Mouse (Mus musculus) hindbrain, embryonic 15.5 days (tissue): Measurements from ENCODE around the gene Scn2b. TPM values are rescaled to one million over a fixed set of nuclear protein-coding genes. Genes with fewer than 3 reads are reported as not detected.

Source experiments
- ATAC-seq: fragments of 200-750 bp; cut with Nextera tagmentation; 2 replicates; pipeline ENCODE4 v1.8.0; 2017; ENCODE audit warnings: low read depth, moderate number of reproducible peaks, moderate TSS enrichment; ENCODE audit not compliant: low FRiP score
- H3K27ac ChIP-seq: fragments of 300-500 bp; sonication (generic); replicated peaks from 2 replicates; pipeline ENCODE4 v1.5.1; 2015; ENCODE audit warnings: mild to moderate bottlenecking, inconsistent platforms
- H3K27me3 ChIP-seq: fragments of 300-500 bp; sonication (generic); 2 replicates; pipeline ENCODE4 v1.6.1; 2015; ENCODE audit warnings: control low read depth, inconsistent platforms
- H3K36me3 ChIP-seq: fragments of 300-500 bp; sonication (generic); 2 replicates; pipeline ENCODE4 v1.6.1; 2015; ENCODE audit warnings: control low read depth, inconsistent platforms
- H3K4me1 ChIP-seq: fragments of 300-500 bp; sonication (generic); replicated peaks from 2 replicates; pipeline ENCODE4 v1.6.1; 2015; ENCODE audit warnings: control low read depth, inconsistent platforms
- H3K4me2 ChIP-seq: fragments of 300-500 bp; sonication (generic); 2 replicates; pipeline ENCODE4 v1.6.1; 2015; ENCODE audit warnings: moderate library complexity, mild to moderate bottlenecking, inconsistent platforms
- H3K4me3 ChIP-seq: fragments of 300-500 bp; sonication (generic); 2 replicates; pipeline ENCODE4 v1.5.1; 2015; ENCODE audit warnings: mild to moderate bottlenecking, inconsistent platforms
- H3K9ac ChIP-seq: fragments of 300-500 bp; sonication (generic); 2 replicates; pipeline ENCODE4 v1.6.1; 2015; ENCODE audit warnings: inconsistent platforms
- H3K9me3 ChIP-seq: fragments of 300-500 bp; sonication (generic); 2 replicates; pipeline ENCODE4 v1.6.1; 2016; ENCODE audit warnings: control low read depth, inconsistent platforms
- WGBS: fragments of 180-500 bp; shearing (Covaris S2); methylation state at CpG from one replicate; pipeline ENCODE4 v1.1.7; 2015; 5-methylcytosine and 5-hydroxymethylcytosine counted together
- polyA plus RNA-seq: library from polyadenylated mRNA; unstranded; fragments of >200 nt; fragmentation: Nextera tagmentation; extraction: Ambion mirVana; gene quantifications from 2 replicates; pipeline ENCODE4 v1.2.1, GENCODE M21; 2015

Scn2b gene
- polyA plus RNA-seq, 1 experiment from 2014 or later, result 10.3 TPM

- Histone ChIP-seq H3K4me3 (no peak overlapping the region), H3K27ac (no peak overlapping the region), H3K4me1 (no peaks in the 10 kb centered on the region), H3K9me3 (no peaks in the 10 kb centered on the region), H3K4me2 (no peak overlapping the region), H3K9ac (no peak overlapping the region), H3K27me3 (no peaks in the 10 kb centered on the region), H3K36me3 (no peaks in the 10 kb centered on the region)
- ATAC-seq, result no peak
- whole genome bisulfite sequencing, result 84% methylated on average over 5 of the region's 5 CpGs
Observed at GRCm38 (mm10) chr9:45097877-45098276, 19.7 kb upstream of the Scn2b start.

- Histone ChIP-seq H3K9ac (no peak overlapping the region), H3K4me1 (no peaks in the 10 kb centered on the region), H3K27me3 (no peaks in the 10 kb centered on the region), H3K9me3 (no peaks in the 10 kb centered on the region), H3K27ac (no peak overlapping the region), H3K4me3 (no peak overlapping the region), H3K36me3 (no peaks in the 10 kb centered on the region), H3K4me2 (no peak overlapping the region)
- no peak for ATAC-seq
- 50% methylated on average over 3 of the region's 3 CpGs for WGBS
Observed at GRCm38 (mm10) chr9:45098426-45098825, 19.2 kb upstream of the Scn2b start.

- Histone ChIP-seq H3K27me3 (no peaks in the 10 kb centered on the region), H3K4me3 (no peak overlapping the region), H3K4me1 (no peaks in the 10 kb centered on the region), H3K9ac (no peak overlapping the region), H3K9me3 (no peaks in the 10 kb centered on the region), H3K27ac (no peak overlapping the region), H3K36me3 (no peaks in the 10 kb centered on the region), H3K4me2 (no peak overlapping the region)
- WGBS, result 96% methylated on average over 1 of the region's 1 CpGs
- ATAC-seq, result no peak
Observed at GRCm38 (mm10) chr9:45102528-45102927, 15.1 kb upstream of the Scn2b start.

GRCm38 (mm10) chr9:45103211-45103979, 14.2 kb upstream of the Scn2b start:
- no peaks in the 10 kb centered on the region for H3K36me3 ChIP-seq
- H3K27ac ChIP-seq, result no peak overlapping the region
- H3K9me3 ChIP-seq, result no peaks in the 10 kb centered on the region
- WGBS, result 72% methylated on average over 11 of the region's 11 CpGs
- no peak overlapping the region for H3K4me2 ChIP-seq
- no peak for ATAC-seq
- H3K27me3 ChIP-seq, result no peaks in the 10 kb centered on the region
- H3K9ac ChIP-seq, result no peak overlapping the region
- H3K4me3 ChIP-seq, result no peak overlapping the region
- H3K4me1 ChIP-seq, result no peaks in the 10 kb centered on the region

- no peak overlapping the region for H3K27ac ChIP-seq
- no peaks in the 10 kb centered on the region for H3K36me3 ChIP-seq
- no peak for ATAC-seq
- no peak overlapping the region for H3K4me2 ChIP-seq
- no peak overlapping the region for H3K9ac ChIP-seq
- H3K4me1 ChIP-seq, result no peaks in the 10 kb centered on the region
- no peaks in the 10 kb centered on the region for H3K9me3 ChIP-seq
- no peaks in the 10 kb centered on the region for H3K27me3 ChIP-seq
- no peak overlapping the region for H3K4me3 ChIP-seq
- WGBS, result 88% methylated on average over 2 of the region's 2 CpGs
Observed at GRCm38 (mm10) chr9:45105596-45106374, 11.8 kb upstream of the Scn2b start.

GRCm38 (mm10) chr9:45115706-45116105, 1.9 kb upstream of the Scn2b start:
- WGBS, result under 1% methylated on average over 14 of the region's 14 CpGs
- Histone ChIP-seq H3K27me3 (no peaks in the 10 kb centered on the region), H3K9ac (peak overlapping the region; percentile 40), H3K27ac (peak overlapping the region; percentile 57), H3K36me3 (no peaks in the 10 kb centered on the region), H3K9me3 (no peaks in the 10 kb centered on the region), H3K4me2 (peak overlapping the region; percentile 61), H3K4me1 (peaks cover 30% of the 10 kb centered on the region), H3K4me3 (peak overlapping the region; percentile 44)
- ATAC-seq, result peak; percentile 78; the same call in 1 of the 2 replicates

- Histone ChIP-seq H3K27ac (no peak overlapping the region), H3K27me3 (no peaks in the 10 kb centered on the region), H3K4me1 (peaks cover 41% of the 10 kb centered on the region), H3K4me2 (no peak overlapping the region), H3K9me3 (no peaks in the 10 kb centered on the region), H3K9ac (no peak overlapping the region), H3K4me3 (no peak overlapping the region), H3K36me3 (no peaks in the 10 kb centered on the region)
- ATAC-seq, result no peak
- WGBS, result 66% methylated on average over 9 of the region's 9 CpGs
Observed at GRCm38 (mm10) chr9:45116819-45117218, 763 bp upstream of the Scn2b start.

GRCm38 (mm10) chr9:45118552-45118951, 970 bp downstream of the Scn2b start:
- WGBS, result 27% methylated on average over 10 of the region's 10 CpGs
- H3K36me3 ChIP-seq, result no peaks in the 10 kb centered on the region
- H3K9ac ChIP-seq, result peak overlapping the region; percentile 89
- H3K4me3 ChIP-seq, result peak overlapping the region; percentile 80
- peak overlapping the region; percentile 94 for H3K27ac ChIP-seq
- H3K9me3 ChIP-seq, result no peaks in the 10 kb centered on the region
- ATAC-seq, result no peak
- H3K4me2 ChIP-seq, result peak overlapping the region; percentile 77
- H3K27me3 ChIP-seq, result no peaks in the 10 kb centered on the region
- peaks cover 50% of the 10 kb centered on the region for H3K4me1 ChIP-seq

GRCm38 (mm10) chr9:45119316-45119953, 1.9 kb downstream of the Scn2b start:
- no peaks in the 10 kb centered on the region; the same call in 1 of the 2 replicates for H3K36me3 ChIP-seq
- no peak overlapping the region for H3K27ac ChIP-seq
- no peaks in the 10 kb centered on the region for H3K27me3 ChIP-seq
- no peak for ATAC-seq
- peak overlapping the region; percentile 80 for H3K4me3 ChIP-seq
- peaks cover 50% of the 10 kb centered on the region for H3K4me1 ChIP-seq
- no peaks in the 10 kb centered on the region for H3K9me3 ChIP-seq
- H3K9ac ChIP-seq, result peak overlapping the region; percentile 89; the same call in 1 of the 2 replicates
- 94% methylated on average over 8 of the region's 8 CpGs for WGBS
- H3K4me2 ChIP-seq, result peak overlapping the region; percentile 77

- Histone ChIP-seq H3K4me3 (no peak overlapping the region), H3K4me2 (peak overlapping the region; percentile 77; the same call in 1 of the 2 replicates), H3K27ac (no peak overlapping the region), H3K4me1 (peaks cover 50% of the 10 kb centered on the region), H3K27me3 (no peaks in the 10 kb centered on the region), H3K36me3 (peaks cover 2% of the 10 kb centered on the region; the same call in 1 of the 2 replicates), H3K9ac (no peak overlapping the region), H3K9me3 (no peaks in the 10 kb centered on the region)
- 86% methylated on average over 14 of the region's 14 CpGs for WGBS
- ATAC-seq, result no peak
Observed at GRCm38 (mm10) chr9:45119954-45120530, 2.5 kb downstream of the Scn2b start.

- Histone ChIP-seq H3K4me2 (0 out of 2 replicates have a peak overlapping the region, but pooled peaks have one; percentile 14), H3K9ac (no peak overlapping the region), H3K27ac (no peak overlapping the region), H3K9me3 (no peaks in the 10 kb centered on the region), H3K4me1 (peaks cover 50% of the 10 kb centered on the region), H3K4me3 (no peak overlapping the region), H3K27me3 (no peaks in the 10 kb centered on the region), H3K36me3 (peaks cover 5% of the 10 kb centered on the region)
- no peak for ATAC-seq
- 86% methylated on average over 6 of the region's 6 CpGs for WGBS
Observed at GRCm38 (mm10) chr9:45120567-45120966, 3.0 kb downstream of the Scn2b start.
